Mouse (Mus musculus) testis, adult 2 months (tissue): ENCODE measurements at regions not wholly inside any gene's neighbourhood (a gene's known extent, or its start where the extent isn't known, plus 50 kb on each side); places are given as distances from the start of the nearest gene placed in this dataset.

Experiments
- H3K27ac ChIP-seq: fragments of 200-500 bp; 2 replicates; pipeline ENCODE4 v1.5.1; 2012; ENCODE audit warnings: low read depth, low read length; ENCODE audit not compliant: control insufficient read depth, insufficient read depth
- H3K27me3 ChIP-seq: fragments of 200-500 bp; 2 replicates; pipeline ENCODE4 v1.6.1; 2012; ENCODE audit warnings: mild to moderate bottlenecking, low read length, moderate library complexity; ENCODE audit not compliant: control insufficient read depth, insufficient read depth
- H3K36me3 ChIP-seq: fragments of 200-500 bp; 2 replicates; pipeline ENCODE4 v1.6.1; 2012; ENCODE audit warnings: mild to moderate bottlenecking, low read length; ENCODE audit not compliant: control insufficient read depth, insufficient read depth
- H3K4me1 ChIP-seq: fragments of 200-500 bp; 2 replicates; pipeline ENCODE4 v1.6.1; 2012; ENCODE audit warnings: low read length; ENCODE audit not compliant: control insufficient read depth, insufficient read depth
- H3K4me3 ChIP-seq: fragments of 200-500 bp; 2 replicates; pipeline ENCODE4 v1.5.1; 2012; ENCODE audit warnings: low read depth, mild to moderate bottlenecking, low read length, moderate library complexity, mixed read lengths; ENCODE audit not compliant: control insufficient read depth
- CTCF ChIP-seq: fragments of 200-500 bp; IDR thresholded peaks from 2 replicates; pipeline ENCODE4 v1.5.1; 2012; ENCODE audit warnings: low read depth, mild to moderate bottlenecking, inconsistent platforms, low read length, moderate library complexity; ENCODE audit not compliant: control insufficient read depth, insufficient read depth, insufficient replicate concordance
- POLR2A ChIP-seq: fragments of 200-500 bp; IDR thresholded peaks from 2 replicates; pipeline ENCODE4 v1.6.1; 2012; ENCODE audit warnings: low read depth, mild to moderate bottlenecking, inconsistent platforms, low read length, moderate library complexity; ENCODE audit not compliant: control insufficient read depth

- H3K4me1 ChIP-seq: no peaks in the 10 kb centered on the region
- H3K4me3 ChIP-seq: no peak overlapping the region
- TF ChIP-seq CTCF: no peak
- no peak for TF ChIP-seq POLR2A
- H3K27ac ChIP-seq: no peak overlapping the region
- no peaks in the 10 kb centered on the region for H3K27me3 ChIP-seq
- H3K36me3 ChIP-seq: no peaks in the 10 kb centered on the region
Observed at GRCm38 (mm10) chr4:140372586-140373325, 126.2 kb upstream of the Igsf21 start.

DNA sequence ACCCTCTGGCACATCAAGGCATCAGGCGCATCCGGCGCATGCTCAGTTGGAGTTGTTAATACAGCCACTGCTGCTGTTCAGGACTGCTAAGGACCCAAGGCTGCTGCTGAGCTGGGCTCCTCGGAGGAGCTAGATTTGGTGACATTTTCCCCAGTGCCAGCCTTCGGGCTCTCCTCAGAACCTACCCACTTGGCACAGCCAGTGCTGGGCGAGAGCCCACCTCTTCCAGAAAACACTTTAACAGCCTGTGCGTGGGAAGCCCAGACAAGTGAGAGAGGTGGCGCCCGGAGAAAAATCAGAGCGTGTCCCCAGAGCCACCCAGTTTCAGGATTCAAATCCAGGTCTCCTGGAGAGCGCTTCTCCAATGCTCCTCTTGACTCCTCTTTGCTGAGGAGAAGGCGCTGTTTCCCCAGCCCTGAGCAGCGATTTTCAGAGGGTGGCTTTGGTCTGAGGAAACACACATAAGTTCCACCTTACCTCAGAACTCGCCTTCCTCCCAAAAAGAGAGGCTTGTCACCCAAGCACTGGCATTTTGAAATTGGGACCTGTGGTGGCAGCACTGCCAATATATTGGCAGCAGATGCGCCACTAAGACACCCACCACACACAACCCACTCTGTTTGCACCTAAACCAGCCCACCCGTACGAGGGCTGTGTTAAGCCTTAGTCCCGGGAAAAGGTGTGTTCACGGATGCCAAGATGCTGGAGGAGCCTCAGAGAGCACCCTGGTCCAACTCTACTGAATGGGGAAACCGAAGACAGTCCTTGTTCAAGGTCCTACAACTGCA is 125.0 kb upstream of the Igsf21 start:
- no peaks in the 10 kb centered on the region for H3K27me3 ChIP-seq
- H3K4me1 ChIP-seq: no peaks in the 10 kb centered on the region
- no peaks in the 10 kb centered on the region for H3K36me3 ChIP-seq
- no peak overlapping the region for H3K4me3 ChIP-seq
- H3K27ac ChIP-seq: no peak overlapping the region
- TF ChIP-seq POLR2A: no peak
- TF ChIP-seq CTCF: no peak

DNA sequence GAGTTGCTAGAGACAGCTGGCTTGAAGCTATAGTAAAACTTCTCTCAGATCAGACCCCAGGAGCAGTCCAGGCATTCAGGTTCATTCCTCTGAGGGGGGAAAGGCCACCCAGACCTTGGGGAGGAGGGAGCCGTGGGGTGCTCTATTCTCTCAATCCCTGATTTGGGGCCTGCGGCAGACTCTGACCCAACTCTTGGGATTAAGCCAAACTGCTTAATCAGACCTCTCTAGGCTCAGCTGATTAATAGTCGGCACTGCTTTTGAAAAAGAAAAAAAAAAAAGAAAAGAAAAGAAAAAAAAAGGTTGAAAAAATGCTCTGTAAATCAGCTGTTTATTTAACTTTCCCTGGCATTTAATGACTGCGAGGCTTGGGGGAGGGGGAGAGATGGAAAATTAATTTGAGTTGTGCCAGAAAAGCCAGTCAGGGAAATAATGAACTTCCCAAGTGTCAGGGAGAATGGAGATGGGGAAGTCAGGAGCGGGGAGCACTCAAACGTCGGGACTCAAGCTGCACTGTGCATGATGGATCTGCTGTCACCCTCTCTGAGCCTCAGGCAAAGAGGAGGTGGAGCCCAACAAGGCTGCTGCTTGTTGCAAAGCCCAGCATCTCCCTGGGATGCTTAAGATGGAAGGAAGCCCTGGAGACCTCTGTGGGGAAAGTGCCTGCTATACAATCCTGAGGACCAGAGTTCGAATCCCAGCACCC is 120.5 kb upstream of the Igsf21 start:
- no peak for TF ChIP-seq POLR2A
- TF ChIP-seq CTCF: no peak
- Histone ChIP-seq H3K27me3 (no peaks in the 10 kb centered on the region), H3K4me3 (no peak overlapping the region), H3K27ac (no peak overlapping the region), H3K36me3 (no peaks in the 10 kb centered on the region), H3K4me1 (no peaks in the 10 kb centered on the region)

DNA sequence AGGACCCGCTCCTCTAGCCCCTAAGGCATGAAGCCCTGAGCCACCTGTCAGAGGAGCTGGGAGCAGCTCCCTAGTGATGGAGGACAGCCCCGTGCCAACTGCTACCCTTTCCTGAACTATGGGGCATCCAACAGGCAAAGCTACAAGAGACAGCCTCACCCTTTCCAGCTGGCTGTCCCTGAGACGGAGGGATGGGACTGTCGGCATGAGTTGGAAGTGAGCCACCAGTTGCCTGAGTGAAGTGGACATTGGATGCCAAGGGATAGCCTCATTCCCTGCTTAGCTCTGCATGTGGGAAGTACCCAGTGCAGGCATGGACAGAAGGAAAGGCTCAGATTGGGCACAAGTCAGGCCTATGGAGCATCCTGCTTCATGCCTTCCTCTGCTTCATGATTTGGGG is 112.3 kb upstream of the Igsf21 start:
- Histone ChIP-seq H3K4me1 (peaks cover 2% of the 10 kb centered on the region), H3K4me3 (no peak overlapping the region), H3K27ac (no peak overlapping the region), H3K36me3 (no peaks in the 10 kb centered on the region), H3K27me3 (no peaks in the 10 kb centered on the region)
- TF ChIP-seq POLR2A: no peak
- no peak for TF ChIP-seq CTCF

- no peak for TF ChIP-seq CTCF
- TF ChIP-seq POLR2A: no peak
- Histone ChIP-seq H3K36me3 (no peaks in the 10 kb centered on the region), H3K4me3 (no peak overlapping the region), H3K27me3 (no peaks in the 10 kb centered on the region), H3K27ac (no peak overlapping the region), H3K4me1 (peaks cover 2% of the 10 kb centered on the region)
Observed at GRCm38 (mm10) chr4:140358103-140358502, 111.5 kb upstream of the Igsf21 start.

- Histone ChIP-seq H3K27ac (no peak overlapping the region), H3K4me3 (no peak overlapping the region), H3K27me3 (no peaks in the 10 kb centered on the region), H3K36me3 (no peaks in the 10 kb centered on the region), H3K4me1 (peaks cover 2% of the 10 kb centered on the region)
- no peak for TF ChIP-seq CTCF
- TF ChIP-seq POLR2A: no peak
Observed at GRCm38 (mm10) chr4:140355144-140355550, 108.6 kb upstream of the Igsf21 start.

DNA sequence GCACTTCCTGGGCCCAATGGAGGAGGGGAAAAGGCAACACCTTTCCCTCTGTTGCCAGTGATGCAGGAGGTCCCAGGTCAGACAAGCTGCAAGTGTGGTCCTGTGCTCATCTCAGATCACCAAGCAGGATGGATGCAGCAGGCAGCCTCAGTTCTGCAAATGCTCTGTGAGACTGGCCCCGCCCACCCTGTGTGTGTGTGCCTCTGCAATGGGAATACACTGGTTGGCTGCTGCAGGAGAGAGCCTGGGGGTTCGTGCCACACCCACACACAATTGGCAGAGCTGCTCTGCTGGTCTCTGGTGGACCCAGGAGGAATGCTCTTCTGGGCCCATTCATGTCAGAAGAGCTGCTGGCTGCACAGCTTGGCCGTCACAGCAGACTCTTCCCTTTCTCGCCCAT is 102.2 kb upstream of the Igsf21 start:
- no peak overlapping the region for H3K4me3 ChIP-seq
- H3K27me3 ChIP-seq: no peaks in the 10 kb centered on the region
- H3K4me1 ChIP-seq: no peaks in the 10 kb centered on the region
- TF ChIP-seq CTCF (no peak), POLR2A (no peak)
- H3K36me3 ChIP-seq: no peaks in the 10 kb centered on the region
- H3K27ac ChIP-seq: no peak overlapping the region
